Mouse (Mus musculus) ovary, postnatal 36 days (tissue): ENCODE data around the gene Padi4.
A peak's percentile ranks its signal among the peaks of the same experiment; 100 is the strongest.

Experiments
- DNase-seq: peaks from one replicate; pipeline ENCODE4 v3.0.0; 2022; ENCODE audit warnings: low spot score, mixed read lengths

Gene Padi4

GRCm38 (mm10) chr4:140774025-140774800 lies at the start of gene Padi4:
TSS of gene Padi4 (minus strand) at chr4:140774236.
- no peak for DNase-seq

GRCm38 (mm10) chr4:140821988-140822387 lies 48.0 kb upstream of the Padi4 start:
- peak; percentile 29 for DNase-seq

DNA sequence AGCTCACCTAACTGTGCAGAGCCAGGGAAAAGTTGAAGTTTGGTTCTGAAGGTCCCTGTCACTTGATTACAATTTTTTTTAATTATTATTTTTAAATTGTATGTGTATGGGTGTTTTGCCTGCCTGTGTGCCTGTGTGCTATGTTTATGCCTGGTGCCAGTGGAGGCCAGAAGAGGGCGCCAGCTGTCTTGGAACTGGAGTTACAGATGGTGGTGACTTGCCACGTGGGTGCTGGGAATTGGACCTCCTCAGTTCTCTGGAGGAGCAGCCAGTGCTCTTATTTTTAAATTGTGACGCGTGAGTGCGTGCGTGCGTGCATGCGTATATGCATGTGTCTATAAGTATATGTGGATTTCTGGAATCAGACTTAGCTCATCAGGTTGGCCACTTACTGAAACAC lies 43.4 kb upstream of the Padi4 start:
- no peak for DNase-seq

DNA sequence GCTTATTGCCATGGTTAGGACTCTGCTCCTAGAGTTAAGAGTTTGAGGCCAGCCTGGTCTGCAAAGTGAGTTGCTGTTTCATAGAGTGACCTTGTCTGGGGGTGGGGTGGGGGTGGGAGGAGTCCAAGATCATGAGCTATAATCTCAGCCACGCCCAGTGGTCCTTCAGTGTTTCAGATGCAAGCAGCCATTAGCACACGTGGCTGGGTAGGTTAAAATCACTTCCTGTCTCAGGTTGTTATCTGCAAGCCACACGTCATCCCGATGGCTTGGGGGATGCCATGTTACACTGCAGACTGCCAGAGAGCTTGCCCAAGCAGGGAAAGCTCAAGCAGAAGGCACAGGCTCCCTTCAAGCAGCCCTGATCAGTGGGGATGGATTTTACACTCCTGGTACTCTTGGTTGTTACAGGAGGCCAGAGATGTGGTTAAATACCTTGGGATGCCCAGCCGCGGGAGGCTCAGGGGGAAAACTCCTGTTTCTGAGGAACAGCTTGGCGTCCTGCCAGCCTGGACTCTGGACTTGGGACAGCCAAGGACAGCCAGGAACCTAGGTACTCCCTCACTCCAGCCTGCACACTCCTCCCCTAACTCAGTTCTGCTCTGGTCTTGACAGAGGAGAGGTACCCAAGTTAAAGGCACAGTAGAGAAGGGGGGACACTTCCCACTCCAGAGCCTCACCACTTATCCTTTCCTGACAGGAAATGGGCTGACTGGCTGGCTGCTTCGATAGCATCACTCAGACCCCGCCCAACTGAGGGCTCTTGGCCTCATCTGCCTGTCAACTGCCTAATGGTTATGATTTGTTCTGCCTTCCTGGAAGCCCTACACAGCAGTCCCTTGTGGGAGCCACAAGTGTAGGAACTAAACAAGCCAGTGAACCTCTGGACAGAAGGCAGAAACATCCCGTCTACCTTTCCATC lies 42.2 kb upstream of the Padi4 start:
- DNase-seq, result peak; percentile 38

DNA sequence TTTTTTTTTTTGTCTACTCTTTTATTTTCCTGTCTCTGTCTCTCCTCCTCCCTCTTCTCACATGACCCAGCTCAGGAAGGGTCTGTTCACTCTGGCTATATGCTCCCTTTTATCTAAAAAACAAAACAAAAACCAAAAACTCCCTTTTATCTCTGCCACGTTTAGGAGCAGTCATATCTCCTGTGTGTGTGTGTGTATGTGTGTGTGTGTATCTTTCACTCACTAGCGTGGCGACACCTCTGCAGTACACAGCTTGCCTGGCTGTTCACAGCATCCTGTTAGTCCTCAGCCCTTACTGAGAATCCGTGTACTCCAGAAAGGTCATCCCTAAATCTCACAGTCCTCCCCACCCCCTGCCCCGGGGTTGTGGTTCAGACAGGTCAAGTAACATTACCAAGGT lies 41.5 kb upstream of the Padi4 start:
- no peak for DNase-seq

DNA sequence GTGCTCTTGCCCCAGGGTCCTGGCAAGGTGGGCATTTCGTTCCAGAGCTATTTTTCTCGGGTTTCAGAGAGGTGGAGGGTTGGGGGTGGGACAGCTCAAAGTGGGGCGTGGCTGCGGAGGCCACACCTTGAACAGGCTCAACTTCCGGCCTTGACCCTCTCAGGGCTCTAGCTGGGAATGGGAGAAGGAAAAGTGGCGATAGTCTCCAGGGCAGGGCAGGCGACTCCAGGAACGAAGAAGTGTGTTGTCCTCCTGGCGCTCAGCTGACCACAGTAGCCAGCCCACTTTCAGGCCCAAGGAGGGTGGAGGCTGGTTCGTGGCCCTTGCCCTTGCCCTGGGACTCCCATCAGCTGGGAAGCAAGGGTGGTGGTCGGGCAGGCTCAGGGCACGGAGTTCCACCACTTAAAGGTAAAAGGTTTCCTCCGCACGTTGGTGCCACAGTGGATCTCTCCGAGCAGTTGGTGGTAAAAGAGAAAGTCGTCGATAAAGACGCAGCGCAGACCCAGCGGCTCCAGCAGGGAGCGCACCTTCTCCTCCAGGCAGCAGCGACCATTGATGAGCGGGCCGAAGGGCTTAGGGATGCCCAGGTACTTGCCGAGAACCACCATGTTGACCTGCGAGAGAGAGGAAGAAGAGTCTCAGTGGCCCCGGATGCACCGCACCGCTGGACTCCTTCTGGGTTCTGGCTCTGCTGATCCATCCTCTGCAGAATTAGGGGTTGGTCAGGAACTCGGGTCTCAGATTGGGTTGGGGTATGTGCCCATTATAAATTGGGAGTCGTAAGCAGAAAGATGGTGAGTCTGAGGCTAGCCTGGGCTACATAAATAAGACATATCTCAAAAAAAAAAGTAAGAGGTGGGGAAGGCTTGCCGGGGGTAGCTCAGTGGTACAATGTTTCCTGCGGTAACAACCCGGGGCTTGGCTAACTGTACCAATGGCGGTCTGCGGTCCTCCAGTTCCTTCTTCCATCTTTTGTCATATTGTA lies 40.5 kb upstream of the Padi4 start:
- peak; percentile 39 for DNase-seq

DNA sequence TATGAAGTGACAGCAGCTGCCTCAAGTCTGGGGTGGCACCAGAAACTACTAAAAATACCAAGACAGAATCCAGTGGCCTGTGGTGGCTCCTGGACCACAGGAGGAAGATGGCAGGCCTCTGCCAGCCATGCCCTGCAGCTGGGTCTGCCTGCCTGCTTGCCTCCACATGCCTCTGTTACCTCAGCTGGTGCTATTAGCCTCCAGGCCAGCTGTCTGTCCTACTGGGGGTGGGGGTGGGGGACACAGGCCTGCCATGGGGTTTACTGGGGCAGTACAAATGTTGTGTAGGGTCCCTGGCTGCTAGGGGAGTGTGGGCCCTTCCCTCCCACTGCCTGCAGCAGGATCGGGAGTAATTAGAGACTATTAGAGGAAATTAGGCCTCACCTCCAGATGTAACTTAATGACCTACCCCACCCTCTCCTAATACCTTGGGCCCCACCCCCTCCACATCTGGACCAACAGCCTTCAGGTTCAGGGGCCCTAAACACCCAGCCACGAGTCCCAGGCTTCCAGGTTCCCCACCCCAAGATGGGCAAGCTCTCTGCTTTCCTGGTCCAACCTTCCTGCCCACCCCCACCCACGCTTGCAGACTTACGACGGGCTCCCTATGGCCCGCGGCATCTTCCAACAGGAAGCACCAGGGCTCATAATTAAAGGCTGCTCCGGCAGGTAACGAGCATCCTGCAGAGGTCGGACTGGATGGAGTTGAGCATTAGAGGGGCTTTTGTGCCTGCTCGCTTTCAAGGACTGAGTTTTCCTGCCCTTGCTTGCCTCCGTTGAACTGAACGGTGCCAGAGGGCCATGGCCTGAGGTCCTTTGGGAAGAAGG lies 39.5 kb upstream of the Padi4 start:
- no peak for DNase-seq

DNA sequence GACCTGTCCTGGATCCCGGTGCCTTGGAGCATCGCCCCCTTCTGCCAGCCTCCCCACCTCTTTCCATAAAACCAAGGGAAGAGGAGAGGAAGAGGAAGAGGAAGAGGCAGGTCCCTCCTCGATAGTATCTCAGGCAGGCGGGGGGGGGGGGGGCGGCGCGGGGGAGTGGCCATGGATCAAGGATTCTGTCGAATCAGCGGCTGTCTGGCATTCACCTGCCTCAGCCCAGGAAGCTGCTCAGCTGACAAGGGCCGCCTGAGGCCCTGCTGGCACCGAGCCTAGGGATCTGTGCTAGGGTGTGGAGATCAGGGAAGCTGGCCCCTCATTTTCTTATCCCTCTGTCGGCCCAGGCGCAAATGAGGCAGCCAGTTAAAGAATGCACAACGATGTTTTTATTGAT lies 38.6 kb upstream of the Padi4 start:
- DNase-seq, result no peak

- DNase-seq, result no peak
Measured at GRCm38 (mm10) chr4:140812191-140812590, 38.2 kb upstream of the Padi4 start.

DNA sequence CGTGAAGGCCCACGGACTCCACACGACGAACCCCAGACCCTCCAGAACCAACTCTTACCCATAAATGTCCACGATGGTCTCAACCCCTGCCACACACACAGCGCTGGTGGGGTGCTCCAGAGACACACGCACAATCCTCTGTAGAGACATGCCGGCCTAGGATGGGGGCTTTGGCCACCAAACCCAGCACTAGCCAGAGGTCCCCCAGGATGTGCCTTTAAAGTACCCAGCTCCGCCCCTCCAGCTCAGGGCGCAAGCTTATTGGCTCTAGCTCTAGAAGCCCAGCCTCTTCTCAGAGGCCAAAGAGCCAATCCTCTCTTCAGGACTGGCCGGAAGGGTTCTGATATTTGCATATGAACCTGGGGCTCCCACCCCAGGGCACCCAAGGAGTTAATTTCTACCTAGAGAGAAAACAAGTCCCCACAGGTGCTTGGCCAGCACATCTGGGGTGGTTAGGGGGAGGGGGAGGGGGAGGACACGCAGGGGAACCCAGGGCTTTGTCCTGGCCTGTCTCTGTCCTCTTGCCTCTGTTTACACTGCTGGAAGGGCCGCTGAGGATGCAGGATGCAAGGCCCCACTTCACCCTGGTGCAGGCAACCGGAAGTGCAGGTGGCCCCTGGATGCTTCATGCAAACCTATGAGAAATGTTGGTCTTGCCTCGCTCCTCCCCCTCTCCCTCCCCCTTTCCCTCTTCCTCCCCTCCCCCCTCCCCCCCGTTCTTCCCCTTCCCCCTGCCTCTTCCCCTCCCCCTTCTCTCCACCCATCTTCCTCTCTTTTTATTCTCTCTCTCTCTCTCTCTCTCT lies 36.6 kb upstream of the Padi4 start, which contains the start of gene Padi3:
Padi3 (minus strand) TSS at position 191 of the 803 bp plus-strand sequence.
- DNase-seq, result no peak

- no peak for DNase-seq
Measured at GRCm38 (mm10) chr4:140809118-140809517, 35.1 kb upstream of the Padi4 start.

- no peak for DNase-seq
Measured at GRCm38 (mm10) chr4:140804601-140805000, 30.6 kb upstream of the Padi4 start.

- no peak for DNase-seq
Measured at GRCm38 (mm10) chr4:140801364-140801763, 27.3 kb upstream of the Padi4 start.

- DNase-seq, result no peak
Measured at GRCm38 (mm10) chr4:140796786-140797185, 22.8 kb upstream of the Padi4 start.

GRCm38 (mm10) chr4:140794678-140795077 lies 20.6 kb upstream of the Padi4 start:
- no peak for DNase-seq

DNA sequence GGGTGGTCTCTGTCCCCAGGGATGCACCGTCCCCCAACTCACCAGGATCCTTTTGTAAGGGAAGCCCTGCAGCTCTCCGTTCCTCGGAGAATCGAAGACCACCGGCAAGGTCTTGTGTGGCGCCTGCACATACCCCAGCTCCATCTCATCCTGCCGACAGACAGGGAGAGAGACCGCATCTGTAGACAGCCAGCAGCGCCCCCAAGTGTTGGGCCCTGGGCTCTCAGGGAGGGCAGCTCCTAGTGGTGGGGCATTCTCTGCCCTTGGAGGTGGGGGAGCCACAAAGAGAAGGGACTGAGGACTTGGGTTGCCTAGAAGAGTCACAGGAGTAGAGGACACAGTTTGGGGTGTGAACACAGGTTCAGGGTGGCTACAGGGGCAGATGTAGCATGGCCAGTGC lies 19.8 kb upstream of the Padi4 start:
- no peak for DNase-seq

- no peak for DNase-seq
Measured at GRCm38 (mm10) chr4:140792584-140792983, 18.5 kb upstream of the Padi4 start.

DNA sequence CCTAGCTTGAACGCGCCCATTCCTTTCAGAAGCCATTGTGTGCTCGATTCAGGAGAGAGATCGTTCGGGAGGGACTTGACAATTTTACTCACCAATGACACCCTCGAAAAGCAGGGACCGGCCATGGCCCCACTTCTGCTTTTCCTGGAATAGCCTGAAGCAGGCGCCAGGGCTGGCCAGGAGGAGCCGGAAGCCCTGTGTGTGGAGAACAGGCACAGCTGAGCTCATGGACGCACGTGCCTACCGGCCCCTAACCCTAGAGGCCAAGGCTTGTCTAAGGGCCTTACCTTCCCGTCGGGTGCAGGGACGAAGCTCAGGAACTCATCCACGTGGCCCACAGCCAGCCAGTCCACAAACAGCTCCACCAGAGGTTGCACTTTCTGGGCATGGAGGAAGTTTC lies 17.0 kb upstream of the Padi4 start:
- no peak for DNase-seq

DNA sequence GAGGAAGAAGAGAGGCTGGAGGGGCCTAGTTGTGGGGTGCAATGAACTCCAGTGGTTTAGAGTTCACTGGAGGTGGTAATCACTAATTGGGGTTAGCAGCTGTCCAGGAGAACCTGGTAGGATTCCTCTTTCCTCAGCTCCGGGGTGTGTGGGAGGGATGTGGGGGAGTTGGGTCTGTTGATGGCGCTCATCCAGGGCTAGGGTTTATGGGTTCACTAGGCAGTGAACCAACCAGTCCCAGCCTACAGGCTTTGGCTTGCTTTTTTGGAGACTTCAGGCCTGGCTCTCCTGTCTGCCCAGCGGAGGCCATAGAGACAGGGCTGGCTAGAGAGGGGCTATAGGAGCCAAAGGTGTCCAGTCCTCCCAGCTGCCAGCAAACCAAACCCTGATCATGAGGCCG lies 15.9 kb upstream of the Padi4 start:
- peak; percentile 45 for DNase-seq

DNA sequence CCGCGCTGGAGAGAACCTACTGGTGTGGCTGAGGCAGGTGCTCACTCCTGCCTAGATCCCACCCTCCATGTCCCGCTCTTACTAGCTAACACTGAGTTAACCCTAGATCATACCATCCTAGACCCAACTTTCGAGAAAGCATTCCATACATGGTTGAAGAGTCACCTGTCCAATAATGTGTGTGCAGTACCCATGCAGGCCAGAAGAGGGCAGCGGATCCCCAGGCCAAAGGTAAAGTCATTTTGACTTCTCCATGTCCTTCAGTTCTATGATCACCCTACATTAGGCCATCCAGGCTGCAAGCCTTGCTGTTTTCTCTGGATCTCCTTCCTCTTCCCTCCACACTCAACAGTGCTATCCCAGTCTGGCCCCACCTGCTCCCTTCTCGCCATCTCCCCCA lies 14.9 kb upstream of the Padi4 start:
- DNase-seq, result peak; percentile 69
